Mouse (Mus musculus): ENCODE results near the gene Tspan12.

DNA sequence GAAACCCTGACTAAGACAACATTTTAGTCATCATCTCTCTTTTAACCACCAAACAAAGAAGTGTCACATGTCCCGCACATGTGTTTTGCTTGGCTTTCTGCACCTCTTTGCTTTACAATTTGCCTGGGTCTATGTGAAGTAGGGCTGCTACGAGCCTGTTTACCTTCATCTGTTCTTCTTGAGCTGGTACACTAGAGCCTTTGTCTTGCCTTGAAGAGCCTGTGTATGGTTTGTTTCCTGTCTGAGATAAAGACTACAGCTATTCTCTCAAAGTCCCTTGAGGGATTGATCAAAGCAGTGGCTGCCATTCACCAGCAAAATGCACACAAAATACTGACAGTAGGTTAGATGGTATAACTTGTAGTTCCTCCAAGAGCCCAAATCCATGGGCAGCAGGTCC is 62.3 kb downstream of the Tspan12 start:
- TF ChIP-seq ZNF384 (IDR thresholded peaks at IDR 0.05; ENCODE audit: low read depth, low read length) (no peak), MAFK (IDR thresholded peaks at IDR 0.05; ENCODE audit: insufficient read depth, low read depth, low read length) (no peak), ZC3H11A (IDR thresholded peaks at IDR 0.05; ENCODE audit: borderline replicate concordance, low read depth, low read length) (no peak), HCFC1 (IDR thresholded peaks at IDR 0.05; ENCODE audit: borderline replicate concordance, insufficient read depth, low read length) (no peak)
